ENCODE assay signal across 30 mouse cellular contexts in genomic region chr4:122937489-122937888, GRCm38 (mm10). TPM values are rescaled to one million over a fixed set of nuclear protein-coding genes. Genes with fewer than 3 reads are reported as not detected.
DNase-seq lines count a peak whose midpoint lies in the region; ATAC-seq and TF ChIP-seq lines count a peak whose summit lies in the region.
"Had no signal": no experiment of that assay in that cellular context is flagged by ENCODE, and none has a peak within 500 bp of the region (broad histone marks: within the 10 kb centered on the region; RNA-seq: fewer than 3 reads in every experiment).

No protein-coding gene starts in this region.

- H3K4me3 ChIP-seq in gastrocnemius, adult 2 months = no peak overlapping the region
- no peak overlapping the region for H3K4me3 ChIP-seq in stomach, postnatal 0 days (ENCODE audit: low read depth, low read length)
- H3K4me3 ChIP-seq: embryonic facial prominence, embryonic 13.5 days; erythroblast, embryonic 14.5 days; forebrain, embryonic 12.5 days; heart, embryonic 15.5 days; hindbrain, embryonic 10.5 days; intestine, embryonic 15.5 days; left cerebral cortex, adult 2 months; liver, embryonic 13.5 days; midbrain, embryonic 12.5 days; neural tube, embryonic 15.5 days had no signal

- H3K36me3 ChIP-seq in stomach, postnatal 0 days (ENCODE audit: control insufficient read depth, insufficient read depth, low read length) = no peaks in the 10 kb centered on the region
- H3K36me3 ChIP-seq: embryonic facial prominence, embryonic 13.5 days; forebrain, embryonic 12.5 days; heart, embryonic 15.5 days; intestine, embryonic 15.5 days; liver, embryonic 13.5 days; midbrain, embryonic 12.5 days; neural tube, embryonic 15.5 days had no signal

- intact Hi-C loops in gastrocnemius, adult 2 months (cut with DNase I) = no loop called here

- no peaks in the 10 kb centered on the region for H3K4me1 ChIP-seq in stomach, postnatal 0 days (replicated peaks; ENCODE audit: control insufficient read depth, insufficient read depth)
- H3K4me1 ChIP-seq: embryonic facial prominence, embryonic 13.5 days; forebrain, embryonic 12.5 days; heart, embryonic 15.5 days; hindbrain, embryonic 10.5 days; intestine, embryonic 15.5 days; midbrain, embryonic 12.5 days; neural tube, embryonic 15.5 days had no signal

- peak; percentile 44 for DNase-seq in gastrocnemius, adult 2 months
- no peak for DNase-seq in gastrocnemius, postnatal 4 days (ENCODE audit: low spot score in 2 of 2)
- DNase-seq in layer of hippocampus, adult 11-12 months (ENCODE audit: low spot score) = peak; percentile 51
- no peak for DNase-seq in layer of hippocampus, adult 9-10 months (ENCODE audit: low spot score)
- DNase-seq in Muller cell, postnatal 12 days (ENCODE audit: inconsistent ontology term) = peak; percentile 33
- DNase-seq in layer of hippocampus, adult 9-11 months = peak; percentile 64
- DNase-seq in thymus, postnatal 4 days = no peak
- DNase-seq in stomach, postnatal 0 days (ENCODE audit: low spot score) = no peak
- DNase-seq: adrenal gland, adult 8-10 months; cerebellum, adult 2 months; cerebellum, postnatal 25 days; embryo, embryonic 11 days; kidney, postnatal 25 days; liver, embryonic 13.5 days; lung, adult 2 months; lung, postnatal 14 days; right cerebral cortex, adult 18-20 months; thymus, postnatal 25 days had no signal

- ATAC-seq in stomach, postnatal 0 days (ENCODE audit: low FRiP score, low TSS enrichment) = no peak
- ATAC-seq: activated CD4-positive, CD25-positive, alpha-beta regulatory T cell, adult 4 months; hindbrain, embryonic 16.5 days; intestine, embryonic 15.5 days had no signal

- H3K4me2 ChIP-seq in stomach, postnatal 0 days (replicated peaks; ENCODE audit: low read depth) = no peak overlapping the region
- H3K4me2 ChIP-seq: embryonic facial prominence, embryonic 13.5 days; forebrain, embryonic 12.5 days; heart, embryonic 15.5 days; intestine, embryonic 15.5 days; liver, embryonic 13.5 days; midbrain, embryonic 12.5 days; neural tube, embryonic 15.5 days had no signal

- no peak for TF ChIP-seq CTCF in gastrocnemius, adult 2 months (IDR thresholded peaks at IDR 0.05)
- TF ChIP-seq CTCF in stomach, postnatal 0 days (IDR thresholded peaks at IDR 0.05; ENCODE audit: low read depth) = no peak

- H3K9me3 ChIP-seq in stomach, postnatal 0 days (ENCODE audit: control insufficient read depth, low read length) = no peaks in the 10 kb centered on the region
- H3K9me3 ChIP-seq: embryonic facial prominence, embryonic 13.5 days; forebrain, embryonic 12.5 days; heart, embryonic 15.5 days; hindbrain, embryonic 10.5 days; intestine, embryonic 15.5 days; liver, embryonic 13.5 days; midbrain, embryonic 12.5 days; neural tube, embryonic 15.5 days had no signal

- no peaks in the 10 kb centered on the region for H3K27me3 ChIP-seq in stomach, postnatal 0 days (ENCODE audit: control insufficient read depth, insufficient read depth, low read length)
- H3K27me3 ChIP-seq: embryonic facial prominence, embryonic 13.5 days; forebrain, embryonic 12.5 days; intestine, embryonic 15.5 days; liver, embryonic 13.5 days; midbrain, embryonic 12.5 days; neural tube, embryonic 15.5 days had no signal

- H3K27ac ChIP-seq in gastrocnemius, adult 2 months = no peak overlapping the region
- H3K27ac ChIP-seq in stomach, postnatal 0 days (replicated peaks) = no peak overlapping the region
- H3K27ac ChIP-seq: embryonic facial prominence, embryonic 13.5 days; forebrain, embryonic 12.5 days; heart, embryonic 15.5 days; hindbrain, embryonic 10.5 days; intestine, embryonic 15.5 days; left cerebral cortex, adult 2 months; liver, embryonic 13.5 days; midbrain, embryonic 12.5 days; neural tube, embryonic 15.5 days had no signal

- WGBS in stomach, postnatal 0 days = 70% methylated on average over 3 of the region's 3 CpGs

- H3K9ac ChIP-seq in stomach, postnatal 0 days (ENCODE audit: low read length) = no peak overlapping the region
- H3K9ac ChIP-seq: embryonic facial prominence, embryonic 13.5 days; forebrain, embryonic 12.5 days; heart, embryonic 15.5 days; intestine, embryonic 15.5 days; liver, embryonic 13.5 days; midbrain, embryonic 12.5 days; neural tube, embryonic 15.5 days had no signal

- no peak for TF ChIP-seq EP300 in stomach, postnatal 0 days (optimal IDR thresholded peaks at IDR 0.05)

RNA-seq across cellular contexts. Expression of gene Mfsd2a, which starts 23.5 kb away (rescaled TPM):
- under 1 TPM in 1 of 2 experiments, not detected in 1; 0.10 TPM for total RNA-seq in gastrocnemius, adult 2 months (2021)
- total RNA-seq in gastrocnemius, postnatal 4 days (2021) = 1 to 10 TPM in 1 of 2 experiments, under 1 TPM in 1; 0.75 to 1.1 TPM
- 6.8 and 7.1 TPM in 2 replicates for polyA plus RNA-seq in stomach, postnatal 0 days (2015; fragmentation: Nextera tagmentation; extraction: Ambion mirVana)
- total RNA-seq: granulocyte monocyte progenitor cell, adult 5-6 weeks had no signal
- polyA plus RNA-seq: erythroblast, embryonic 14.5 days had no signal

RNA-seq across cellular contexts. Expression of gene Cap1, which starts 51.6 kb away (rescaled TPM):
- total RNA-seq in gastrocnemius, adult 2 months (2021) = 10 to 100 TPM; 17.4 to 25.5 TPM
- total RNA-seq in gastrocnemius, postnatal 4 days (2021) = 10 to 100 TPM; 87.1 to 87.8 TPM
- polyA plus RNA-seq in stomach, postnatal 0 days (2015; fragmentation: Nextera tagmentation; extraction: Ambion mirVana) = 53.2 and 56.2 TPM in 2 replicates

RNA-seq across cellular contexts. Expression of gene Mycl, which starts 58.0 kb away (rescaled TPM):
- under 1 TPM; 0.13 to 0.42 TPM for total RNA-seq in gastrocnemius, adult 2 months (2021)
- 10 to 100 TPM in 1 of 2 experiments, 1 to 10 TPM in 1; 8.9 to 10.8 TPM for total RNA-seq in gastrocnemius, postnatal 4 days (2021)
- 14.2 and 17.4 TPM in 2 replicates for polyA plus RNA-seq in stomach, postnatal 0 days (2015; fragmentation: Nextera tagmentation; extraction: Ambion mirVana)
- polyA plus RNA-seq: activated CD4-positive, CD25-positive, alpha-beta regulatory T cell, adult 4 months had no signal

Comparison
In these comparisons a context has a peak if more than half of its experiments do, and no peak if none do; other contexts are left out.
1. DNase-seq: peak in gastrocnemius, adult 2 months (single experiment), layer of hippocampus, adult 11-12 months (single experiment), Muller cell, postnatal 12 days (single experiment) and layer of hippocampus, adult 9-11 months (single experiment); none in gastrocnemius, postnatal 4 days (0 of 2), layer of hippocampus, adult 9-10 months (single experiment), thymus, postnatal 4 days (single experiment) and stomach, postnatal 0 days (single experiment).
2. RNA of gene Mycl, which starts 58.0 kb away (total RNA-seq): 8.9 to 10.8 TPM in gastrocnemius, postnatal 4 days; 0.13 to 0.42 TPM in gastrocnemius, adult 2 months; every median in the first group is over 4 times any median in the second.